Mouse (Mus musculus) thymus, postnatal 0 days (tissue): ENCODE data around the gene Ppp1r16b. TPM values are rescaled to one million over a fixed set of nuclear protein-coding genes. Genes with fewer than 3 reads are reported as not detected.

Source experiments
- DNase-seq: peaks from one replicate; pipeline ENCODE4 v3.0.0-alpha.2; 2015; ENCODE audit warnings: low spot score
- polyA plus RNA-seq: library from polyadenylated mRNA; unstranded; fragments of >200 nt; fragmentation: Nextera tagmentation; extraction: Ambion mirVana; gene quantifications from 2 replicates; pipeline ENCODE4 v1.2.1, GENCODE M21; 2015

Ppp1r16b gene
- polyA plus RNA-seq: 45.4 and 58.3 TPM in 2 replicates

GRCm38 (mm10) chr2:158665098-158665497, at the start of gene Ppp1r16b:
Gene Ppp1r16b, plus strand, starts transcription at chr2:158665398.
- no peak for DNase-seq

GRCm38 (mm10) chr2:158615702-158616101, 49.5 kb upstream of the Ppp1r16b start:
- DNase-seq: no peak

GRCm38 (mm10) chr2:158616296-158616695, 48.9 kb upstream of the Ppp1r16b start:
- no peak for DNase-seq

- no peak for DNase-seq
These were observed 48.4 kb upstream of the Ppp1r16b start for GRCm38 (mm10) chr2:158616790-158617189.

GRCm38 (mm10) chr2:158624718-158625222, 40.4 kb upstream of the Ppp1r16b start, which contains the start of gene Actr5:
Gene Actr5, plus strand, starts transcription at chr2:158624888.
- DNase-seq: peak; percentile 97

- no peak for DNase-seq
These were observed 40.0 kb upstream of the Ppp1r16b start for GRCm38 (mm10) chr2:158625231-158625630.

GRCm38 (mm10) chr2:158625697-158626096, 39.5 kb upstream of the Ppp1r16b start:
- DNase-seq: no peak

GRCm38 (mm10) chr2:158628858-158629257, 36.3 kb upstream of the Ppp1r16b start:
- DNase-seq: no peak

GRCm38 (mm10) chr2:158629414-158629813, 35.8 kb upstream of the Ppp1r16b start:
- no peak for DNase-seq

GRCm38 (mm10) chr2:158631873-158632272, 33.3 kb upstream of the Ppp1r16b start:
- DNase-seq: no peak

GRCm38 (mm10) chr2:158641869-158642268, 23.3 kb upstream of the Ppp1r16b start:
- peak; percentile 70 for DNase-seq

- DNase-seq: no peak
These were observed 22.6 kb upstream of the Ppp1r16b start for GRCm38 (mm10) chr2:158642587-158642986.

- DNase-seq: no peak
These were observed 21.4 kb upstream of the Ppp1r16b start for GRCm38 (mm10) chr2:158643791-158644190.

- DNase-seq: no peak
These were observed 13.9 kb upstream of the Ppp1r16b start for GRCm38 (mm10) chr2:158651159-158651908.

- DNase-seq: peak; percentile 83
These were observed 12.2 kb upstream of the Ppp1r16b start for GRCm38 (mm10) chr2:158652985-158653384.

GRCm38 (mm10) chr2:158654717-158655116, 10.5 kb upstream of the Ppp1r16b start:
- DNase-seq: no peak

GRCm38 (mm10) chr2:158655806-158656205, 9.4 kb upstream of the Ppp1r16b start:
- no peak for DNase-seq

GRCm38 (mm10) chr2:158658822-158659221, 6.4 kb upstream of the Ppp1r16b start:
- no peak for DNase-seq

- no peak for DNase-seq
These were observed 5.9 kb upstream of the Ppp1r16b start for GRCm38 (mm10) chr2:158659346-158659745.

GRCm38 (mm10) chr2:158666071-158666800, 1.0 kb downstream of the Ppp1r16b start:
- peak; percentile 89 for DNase-seq

GRCm38 (mm10) chr2:158667022-158667670, 1.9 kb downstream of the Ppp1r16b start:
- DNase-seq: peak; percentile 90
